9 mouse cellular contexts compared by ENCODE assay signal in the genomic region with DNA sequence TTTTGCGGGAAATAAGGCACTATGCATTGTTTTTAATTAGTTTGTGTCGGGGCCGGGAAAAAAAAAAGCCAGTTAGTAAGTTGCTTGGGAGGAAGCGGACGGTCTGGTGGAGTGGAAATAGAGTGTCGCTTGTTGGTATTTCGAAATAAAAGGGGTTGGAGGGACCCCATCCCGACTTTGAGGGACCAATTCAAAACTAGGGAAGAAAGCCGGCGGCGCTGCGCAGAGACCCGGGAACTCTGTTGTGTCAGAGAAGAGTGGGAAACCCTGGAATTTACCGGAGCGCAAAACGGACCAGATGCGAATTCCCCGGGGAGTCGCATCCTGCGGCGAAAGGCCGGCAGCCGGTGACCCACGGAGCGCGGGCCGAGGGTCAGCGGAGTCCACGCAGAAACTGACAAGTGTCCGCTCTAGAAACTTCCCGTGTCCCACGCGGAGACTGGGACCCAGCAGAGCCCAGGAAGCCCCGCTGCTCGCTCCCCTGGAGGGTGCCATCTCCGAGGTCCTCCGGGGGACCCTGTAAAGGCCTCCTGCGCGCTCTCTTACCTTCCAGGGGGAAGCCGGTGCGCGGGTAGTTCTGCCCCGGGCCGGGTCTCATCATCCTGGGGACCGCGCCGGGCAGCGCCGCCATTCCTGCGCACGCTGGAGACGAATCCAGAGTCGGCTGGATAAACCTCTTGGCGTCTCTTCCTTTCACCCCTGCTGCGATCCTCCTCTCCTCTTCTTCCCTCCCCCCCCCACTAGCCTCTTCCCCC. TPM values are rescaled to one million over a fixed set of nuclear protein-coding genes. Genes with fewer than 3 reads are reported as not detected.
DNase-seq lines count a peak whose midpoint lies in the region; ATAC-seq and TF ChIP-seq lines count a peak whose summit lies in the region.
"Had no signal": no experiment of that assay in that cellular context is flagged by ENCODE, and none has a peak within 500 bp of the region (broad histone marks: within the 10 kb centered on the region; RNA-seq: fewer than 3 reads in every experiment).

No protein-coding gene starts in this region.

- DNase-seq in heart, embryonic 10.5 days (ENCODE audit: low spot score) = no peak
- no peak for DNase-seq in heart, adult 9 months (ENCODE audit: low spot score in 2 of 2)
- DNase-seq in forebrain, embryonic 14.5 days (ENCODE audit: low spot score) = no peak
- no peak for DNase-seq in ovary, adult 18-20 months (ENCODE audit: low spot score)
- no peak for DNase-seq in right cerebral cortex, postnatal 14 days
- DNase-seq in right cerebral cortex, postnatal 36 days (ENCODE audit: low spot score in 2 of 2) = no peak
- DNase-seq: heart, postnatal 36 days had no signal

- peak overlapping the region; percentile 46 for H3K4me3 ChIP-seq in heart, embryonic 10.5 days
- H3K4me3 ChIP-seq in E14TG2a.4 (replicated peaks; ENCODE audit: low read length) = peak overlapping the region; percentile 67
- peak overlapping the region; percentile 6; the same call in 1 of the 2 replicates for H3K4me3 ChIP-seq in forebrain, embryonic 14.5 days (ENCODE audit: low read depth, low read length)
- peak overlapping the region; percentile 56 for H3K4me3 ChIP-seq in midbrain, embryonic 13.5 days (replicated peaks)

- peak overlapping the region; percentile 37 for H3K4me2 ChIP-seq in forebrain, embryonic 14.5 days (ENCODE audit: low read length)
- peak overlapping the region; percentile 60 for H3K4me2 ChIP-seq in midbrain, embryonic 13.5 days (replicated peaks)

- peaks cover 15% of the 10 kb centered on the region for H3K4me1 ChIP-seq in heart, embryonic 10.5 days
- H3K4me1 ChIP-seq in E14TG2a.4 (replicated peaks; ENCODE audit: low read depth, low read length) = peaks cover 91% of the 10 kb centered on the region
- peaks cover 2% of the 10 kb centered on the region; the same call in 1 of the 2 replicates for H3K4me1 ChIP-seq in forebrain, embryonic 14.5 days (ENCODE audit: control insufficient read depth, insufficient read depth, low read length)
- peaks cover 94% of the 10 kb centered on the region for H3K4me1 ChIP-seq in midbrain, embryonic 13.5 days (replicated peaks)

- H3K9me3 ChIP-seq in heart, embryonic 10.5 days = no peaks in the 10 kb centered on the region
- 0 out of 2 replicates have a peak, but pooled peaks cover 3% of the 10 kb centered on the region for H3K9me3 ChIP-seq in E14TG2a.4 (ENCODE audit: low read length)
- no peaks in the 10 kb centered on the region for H3K9me3 ChIP-seq in forebrain, embryonic 14.5 days (replicated peaks; ENCODE audit: control insufficient read depth, low read length)
- no peaks in the 10 kb centered on the region for H3K9me3 ChIP-seq in midbrain, embryonic 13.5 days

- no peak overlapping the region for H3K9ac ChIP-seq in forebrain, embryonic 14.5 days (ENCODE audit: low read length)
- H3K9ac ChIP-seq in midbrain, embryonic 13.5 days (replicated peaks) = peak overlapping the region; percentile 81

- no peak for TF ChIP-seq CTCF in E14TG2a.4 (conservative IDR thresholded peaks at IDR 0.05; ENCODE audit: low read length)

- under 1% methylated on average over 54 of the region's 55 CpGs for WGBS in heart, embryonic 10.5 days
- under 1% methylated on average over 55 of the region's 55 CpGs for WGBS in forebrain, embryonic 14.5 days
- whole genome bisulfite sequencing in midbrain, embryonic 13.5 days = under 1% methylated on average over 55 of the region's 55 CpGs

- H3K27me3 ChIP-seq in heart, embryonic 10.5 days (ENCODE audit: insufficient read depth, poor library complexity, severe bottlenecking) = peaks cover 100% of the 10 kb centered on the region
- H3K27me3 ChIP-seq in E14TG2a.4 (ENCODE audit: insufficient read depth, low read length) = peaks cover 98% of the 10 kb centered on the region
- H3K27me3 ChIP-seq in forebrain, embryonic 14.5 days (replicated peaks; ENCODE audit: control insufficient read depth, insufficient read depth, low read length) = peaks cover 97% of the 10 kb centered on the region
- H3K27me3 ChIP-seq in midbrain, embryonic 13.5 days = peaks cover 99% of the 10 kb centered on the region

- no peak overlapping the region for H3K27ac ChIP-seq in heart, embryonic 10.5 days
- H3K27ac ChIP-seq in forebrain, embryonic 14.5 days (ENCODE audit: low read depth, low read length) = no peak overlapping the region
- peak overlapping the region; percentile 87 for H3K27ac ChIP-seq in midbrain, embryonic 13.5 days

- ATAC-seq in forebrain, embryonic 14.5 days = no peak
- 0 out of 2 replicates have a peak, but pooled peaks have one; percentile 5 for ATAC-seq in midbrain, embryonic 13.5 days

- H3K36me3 ChIP-seq in heart, embryonic 10.5 days = no peaks in the 10 kb centered on the region
- no peaks in the 10 kb centered on the region for H3K36me3 ChIP-seq in E14TG2a.4 (ENCODE audit: insufficient read depth, low read length)
- H3K36me3 ChIP-seq in forebrain, embryonic 14.5 days (ENCODE audit: control insufficient read depth, insufficient read depth, low read length) = no peaks in the 10 kb centered on the region
- H3K36me3 ChIP-seq in midbrain, embryonic 13.5 days = no peaks in the 10 kb centered on the region

RNA-seq across cellular contexts. Expression of a gene that starts 0.9 kb away (rescaled TPM):
- 0.03 TPM in 1 of 2 replicates, not detected in the other for polyA plus RNA-seq in heart, embryonic 10.5 days (2016; fragmentation: Nextera tagmentation; extraction: Ambion mirVana)
- polyA plus RNA-seq in forebrain, embryonic 14.5 days (2014; fragmentation: Nextera tagmentation; extraction: Ambion mirVana) = 0.05 and 0.06 TPM in 2 replicates
- polyA plus RNA-seq in midbrain, embryonic 13.5 days (2015; fragmentation: Nextera tagmentation; extraction: Ambion mirVana) = 4.9 and 6.5 TPM in 2 replicates

Comparison
In these comparisons a context has a peak if more than half of its experiments do, and no peak if none do; other contexts are left out.
1. H3K4me3 ChIP-seq: peak in every context shown above with its lines; median percentile 67 in E14TG2a.4; 56 in midbrain, embryonic 13.5 days; 46 in heart, embryonic 10.5 days; 6 in forebrain, embryonic 14.5 days.